Mouse (Mus musculus): ENCODE measurements around the gene Mab21l2. TPM values are rescaled to one million over a fixed set of nuclear protein-coding genes. Genes with fewer than 3 reads are reported as not detected.

The Mab21l2 gene
- polyA plus RNA-seq, 2 experiments: 31.8 to 38.6 TPM

- H3K9ac ChIP-seq (ENCODE audit: low read depth, low read length, severe bottlenecking): no peak overlapping the region
- H3K4me1 ChIP-seq (ENCODE audit: control insufficient read depth, insufficient read depth, low read length): no peaks in the 10 kb centered on the region; the same call in 1 of the 2 replicates
- no peak overlapping the region for H3K4me2 ChIP-seq (replicated peaks; ENCODE audit: low read depth, low read length, severe bottlenecking)
- no peaks in the 10 kb centered on the region for H3K36me3 ChIP-seq (ENCODE audit: control insufficient read depth, insufficient read depth, low read length)
- no peak overlapping the region for H3K4me3 ChIP-seq (replicated peaks; ENCODE audit: low read length)
- H3K27me3 ChIP-seq (ENCODE audit: control insufficient read depth, insufficient read depth, low read length): no peaks in the 10 kb centered on the region
- ATAC-seq (ENCODE audit: low FRiP score, low read depth): no peak
- H3K27ac ChIP-seq (replicated peaks; ENCODE audit: low read depth, low read length): no peak overlapping the region
- no peak for DNase-seq (ENCODE audit: low spot score)
- WGBS: 92% methylated on average over 1 of the region's 1 CpGs
- TF ChIP-seq POLR2A (IDR thresholded peaks at IDR 0.05; ENCODE audit: borderline replicate concordance, extremely low read depth, insufficient read depth, insufficient read length): no peak
- no peaks in the 10 kb centered on the region for H3K9me3 ChIP-seq (ENCODE audit: control insufficient read depth, low read length)
These were observed 13.0 kb upstream of the Mab21l2 start for GRCm38 (mm10) chr3:86561396-86561795.

- Histone ChIP-seq H3K9ac (ENCODE audit: low read depth, low read length, severe bottlenecking) (no peak overlapping the region), H3K27ac (replicated peaks; ENCODE audit: low read depth, low read length) (no peak overlapping the region), H3K9me3 (ENCODE audit: control insufficient read depth, low read length) (no peaks in the 10 kb centered on the region), H3K27me3 (ENCODE audit: control insufficient read depth, insufficient read depth, low read length) (no peaks in the 10 kb centered on the region), H3K4me3 (replicated peaks; ENCODE audit: low read length) (no peak overlapping the region), H3K36me3 (ENCODE audit: control insufficient read depth, insufficient read depth, low read length) (no peaks in the 10 kb centered on the region), H3K4me1 (ENCODE audit: control insufficient read depth, insufficient read depth, low read length) (no peaks in the 10 kb centered on the region; the same call in 1 of the 2 replicates), H3K4me2 (replicated peaks; ENCODE audit: low read depth, low read length, severe bottlenecking) (no peak overlapping the region)
- ATAC-seq (ENCODE audit: low FRiP score, low read depth) (no peak), DNase-seq (ENCODE audit: low spot score) (no peak)
- TF ChIP-seq POLR2A (IDR thresholded peaks at IDR 0.05; ENCODE audit: borderline replicate concordance, extremely low read depth, insufficient read depth, insufficient read length): no peak
- WGBS: 96% methylated on average over 1 of the region's 1 CpGs
These were observed 12.6 kb upstream of the Mab21l2 start for GRCm38 (mm10) chr3:86561023-86561344.

- Histone ChIP-seq H3K9me3 (ENCODE audit: control insufficient read depth, low read length) (no peaks in the 10 kb centered on the region), H3K27ac (replicated peaks; ENCODE audit: low read depth, low read length) (no peak overlapping the region), H3K4me2 (replicated peaks; ENCODE audit: low read depth, low read length, severe bottlenecking) (no peak overlapping the region), H3K9ac (ENCODE audit: low read depth, low read length, severe bottlenecking) (no peak overlapping the region), H3K36me3 (ENCODE audit: control insufficient read depth, insufficient read depth, low read length) (no peaks in the 10 kb centered on the region), H3K4me3 (replicated peaks; ENCODE audit: low read length) (no peak overlapping the region), H3K4me1 (ENCODE audit: control insufficient read depth, insufficient read depth, low read length) (no peaks in the 10 kb centered on the region; the same call in 1 of the 2 replicates), H3K27me3 (ENCODE audit: control insufficient read depth, insufficient read depth, low read length) (no peaks in the 10 kb centered on the region)
- TF ChIP-seq POLR2A (IDR thresholded peaks at IDR 0.05; ENCODE audit: borderline replicate concordance, extremely low read depth, insufficient read depth, insufficient read length): no peak
- DNase-seq (ENCODE audit: low spot score) (no peak), ATAC-seq (ENCODE audit: low FRiP score, low read depth) (no peak)
- 86% methylated on average over 4 of the region's 4 CpGs for WGBS
These were observed 12.0 kb upstream of the Mab21l2 start for GRCm38 (mm10) chr3:86560281-86561022.

DNA sequence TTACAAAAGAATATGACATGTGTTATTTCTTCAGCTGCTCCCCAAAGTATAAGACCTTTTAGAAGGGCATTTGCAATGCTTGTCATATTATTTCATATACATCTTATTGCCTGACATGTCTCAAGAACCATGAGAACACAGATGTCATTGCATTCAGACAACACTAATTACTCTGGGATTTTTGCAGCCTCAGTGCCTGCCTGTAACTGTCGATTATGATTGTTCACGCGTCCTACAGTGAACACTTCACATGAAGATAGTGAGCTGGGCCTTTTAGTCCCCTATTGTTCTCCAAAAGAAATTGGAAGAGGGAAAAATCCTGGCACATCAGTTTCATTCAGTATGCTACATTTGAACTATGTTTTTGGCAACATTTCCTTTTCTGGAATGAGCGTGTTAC, 11.2 kb upstream of the Mab21l2 start:
- ATAC-seq (ENCODE audit: low FRiP score, low read depth) (no peak), DNase-seq (ENCODE audit: low spot score) (no peak)
- Histone ChIP-seq H3K4me3 (replicated peaks; ENCODE audit: low read length) (no peak overlapping the region), H3K36me3 (ENCODE audit: control insufficient read depth, insufficient read depth, low read length) (no peaks in the 10 kb centered on the region), H3K4me1 (ENCODE audit: control insufficient read depth, insufficient read depth, low read length) (no peaks in the 10 kb centered on the region; the same call in 1 of the 2 replicates), H3K9ac (ENCODE audit: low read depth, low read length, severe bottlenecking) (no peak overlapping the region), H3K27me3 (ENCODE audit: control insufficient read depth, insufficient read depth, low read length) (no peaks in the 10 kb centered on the region), H3K4me2 (replicated peaks; ENCODE audit: low read depth, low read length, severe bottlenecking) (no peak overlapping the region), H3K9me3 (ENCODE audit: control insufficient read depth, low read length) (no peaks in the 10 kb centered on the region), H3K27ac (replicated peaks; ENCODE audit: low read depth, low read length) (no peak overlapping the region)
- WGBS: 86% methylated on average over 4 of the region's 4 CpGs
- TF ChIP-seq POLR2A (IDR thresholded peaks at IDR 0.05; ENCODE audit: borderline replicate concordance, extremely low read depth, insufficient read depth, insufficient read length): no peak

DNA sequence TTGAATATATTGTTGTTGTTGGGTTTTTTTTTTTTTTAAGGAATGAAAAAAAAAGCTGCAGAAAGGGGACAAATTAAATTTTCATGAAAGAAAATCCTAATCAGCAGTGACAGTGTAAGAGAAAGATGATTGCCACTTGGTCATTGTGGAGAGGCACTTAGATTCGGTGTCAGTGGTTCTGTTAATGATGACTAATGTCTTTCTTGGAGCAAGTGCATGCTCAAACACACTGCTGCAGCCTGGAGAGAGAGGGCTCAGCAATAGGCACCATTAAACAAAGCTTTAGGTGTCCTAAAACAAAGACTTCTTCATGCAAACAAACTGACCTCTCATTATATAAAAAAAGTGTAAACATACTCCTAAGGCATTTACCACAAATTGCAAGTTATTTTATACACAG, 10.5 kb upstream of the Mab21l2 start:
- Histone ChIP-seq H3K4me3 (replicated peaks; ENCODE audit: low read length) (no peak overlapping the region), H3K27me3 (ENCODE audit: control insufficient read depth, insufficient read depth, low read length) (no peaks in the 10 kb centered on the region), H3K9ac (ENCODE audit: low read depth, low read length, severe bottlenecking) (no peak overlapping the region), H3K36me3 (ENCODE audit: control insufficient read depth, insufficient read depth, low read length) (no peaks in the 10 kb centered on the region), H3K27ac (replicated peaks; ENCODE audit: low read depth, low read length) (no peak overlapping the region), H3K4me2 (replicated peaks; ENCODE audit: low read depth, low read length, severe bottlenecking) (no peak overlapping the region), H3K4me1 (ENCODE audit: control insufficient read depth, insufficient read depth, low read length) (no peaks in the 10 kb centered on the region; the same call in 1 of the 2 replicates), H3K9me3 (ENCODE audit: control insufficient read depth, low read length) (no peaks in the 10 kb centered on the region)
- ATAC-seq (ENCODE audit: low FRiP score, low read depth) (no peak), DNase-seq (ENCODE audit: low spot score) (no peak)
- no peak for TF ChIP-seq POLR2A (IDR thresholded peaks at IDR 0.05; ENCODE audit: borderline replicate concordance, extremely low read depth, insufficient read depth, insufficient read length)
- WGBS: 40% methylated on average over 1 of the region's 1 CpGs

Data from limb, embryonic 14.5 days (tissue).